Mouse (Mus musculus): ENCODE measurements around the gene Lrp5.
"Not testable (repeated sequence)": the region's sequence is repeated elsewhere in the genome, so short reads cannot be mapped to it uniquely, and the experiment has no call there.

Lrp5 gene

DNA sequence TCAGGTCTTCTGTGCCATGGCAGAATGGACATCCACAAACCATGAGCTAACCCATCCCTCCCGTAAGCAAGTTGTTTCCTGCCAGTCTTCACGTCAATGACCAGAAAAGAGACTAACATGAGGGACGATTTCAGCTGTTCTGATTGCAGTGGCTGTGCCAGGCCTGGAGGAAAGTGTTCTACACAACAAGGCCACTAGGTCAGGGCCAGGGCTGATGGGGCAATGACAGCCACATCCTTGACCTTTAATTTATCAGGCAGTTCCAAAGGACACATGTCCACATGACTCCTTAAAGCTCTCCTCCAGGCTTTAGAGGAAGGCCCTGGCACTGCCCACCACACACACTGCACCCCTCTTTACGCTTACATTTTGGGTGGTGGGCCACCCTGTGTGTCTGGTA is 9.1 kb upstream of the Lrp5 start:
- no peak for DNase-seq (ENCODE audit: low read depth, low spot score)

DNA sequence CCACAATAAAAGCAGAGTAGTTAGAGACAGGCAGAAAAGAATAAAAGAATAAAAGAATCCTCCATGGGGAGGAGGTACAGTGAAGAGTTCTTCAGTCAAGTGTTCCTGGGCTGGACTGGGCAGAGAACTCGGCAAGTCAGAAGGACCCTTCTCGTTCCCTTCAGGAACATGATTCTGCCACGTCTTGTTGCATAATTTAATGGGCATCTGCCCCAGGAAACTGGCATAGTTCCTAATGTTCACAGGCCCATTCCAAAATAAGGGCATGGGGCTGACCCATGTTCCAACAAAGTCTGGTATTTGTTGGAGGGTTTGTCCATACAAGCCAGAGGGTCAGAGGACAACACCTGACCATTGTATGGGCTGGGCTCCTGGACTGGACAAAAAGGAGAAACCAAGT is 8.6 kb upstream of the Lrp5 start:
- no peak for DNase-seq (ENCODE audit: low read depth, low spot score)

DNA sequence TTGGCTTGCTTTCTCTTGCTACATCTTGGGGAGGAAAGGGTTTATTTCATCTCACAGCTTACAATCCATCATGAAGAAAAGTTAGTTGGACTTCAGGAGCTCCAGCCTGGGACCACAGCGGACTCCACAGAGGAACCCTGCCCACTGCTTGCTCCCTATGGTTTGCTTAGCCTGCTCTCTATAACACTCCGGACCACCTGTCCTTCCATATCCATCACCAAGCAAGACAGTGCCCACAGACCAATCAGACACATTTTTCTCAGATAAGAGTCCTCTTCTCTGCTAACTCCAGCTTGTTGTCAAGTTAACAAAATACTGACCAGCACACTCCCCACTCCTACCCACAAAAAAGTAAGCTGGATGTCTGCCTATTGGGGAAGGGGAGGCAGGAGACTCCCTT is 8.1 kb upstream of the Lrp5 start:
- no peak for DNase-seq (ENCODE audit: low read depth, low spot score)

DNA sequence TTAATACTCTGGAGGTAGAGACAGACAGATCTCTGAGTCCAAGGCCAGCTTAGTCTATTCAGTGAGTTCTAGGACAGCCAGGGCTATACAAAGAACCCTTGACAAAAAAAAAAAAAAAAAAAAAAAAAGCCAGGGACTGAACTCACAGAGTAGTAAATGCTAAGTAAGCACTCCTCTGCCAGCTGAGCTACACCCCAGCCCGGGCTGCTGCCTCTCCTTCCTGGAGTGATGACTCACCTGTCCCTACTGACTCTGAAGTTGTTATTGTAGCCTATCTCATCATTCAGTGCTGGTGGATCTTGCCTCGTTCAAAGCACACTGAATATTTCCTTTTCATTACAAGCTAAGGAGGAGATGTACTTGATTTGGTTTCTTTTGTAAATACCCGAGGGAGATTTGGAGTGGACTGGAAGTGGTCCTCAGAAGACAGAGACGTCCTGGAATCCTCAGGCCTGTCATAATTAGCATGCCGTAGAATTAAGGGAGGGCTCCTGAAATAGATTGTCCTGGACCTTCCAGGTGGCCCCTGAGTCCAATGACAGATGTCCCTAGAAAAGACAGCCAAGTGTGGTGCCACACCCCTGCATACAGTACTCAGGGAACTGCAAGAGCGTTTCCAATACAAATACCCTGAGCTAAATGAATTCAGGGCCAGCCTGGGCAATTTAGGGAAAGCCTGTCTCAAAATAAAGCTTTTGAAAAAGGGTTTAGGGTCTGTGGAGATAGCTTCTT is 6.2 kb upstream of the Lrp5 start:
- DNase-seq (ENCODE audit: low read depth, low spot score), result no peak

DNA sequence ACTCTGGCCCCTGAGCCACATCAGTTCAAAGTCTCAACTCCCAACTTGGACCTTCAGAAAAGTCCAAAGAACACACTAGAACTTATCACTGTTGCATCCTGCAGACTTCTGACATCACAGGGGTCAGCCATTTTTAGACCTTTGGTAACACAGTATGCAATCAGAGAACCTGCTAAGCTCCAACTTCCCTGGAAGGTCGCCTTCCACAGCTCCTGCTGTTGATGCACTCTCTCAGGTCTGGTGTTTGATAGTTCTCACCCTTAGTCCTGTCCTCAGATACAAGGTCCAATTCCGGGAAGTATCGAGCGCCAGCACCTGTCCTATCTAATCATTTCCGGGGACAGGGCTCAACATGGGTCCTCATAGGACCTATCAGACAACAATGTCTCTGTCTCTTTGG is 5.0 kb upstream of the Lrp5 start:
- DNase-seq (ENCODE audit: low read depth, low spot score), result no peak

DNA sequence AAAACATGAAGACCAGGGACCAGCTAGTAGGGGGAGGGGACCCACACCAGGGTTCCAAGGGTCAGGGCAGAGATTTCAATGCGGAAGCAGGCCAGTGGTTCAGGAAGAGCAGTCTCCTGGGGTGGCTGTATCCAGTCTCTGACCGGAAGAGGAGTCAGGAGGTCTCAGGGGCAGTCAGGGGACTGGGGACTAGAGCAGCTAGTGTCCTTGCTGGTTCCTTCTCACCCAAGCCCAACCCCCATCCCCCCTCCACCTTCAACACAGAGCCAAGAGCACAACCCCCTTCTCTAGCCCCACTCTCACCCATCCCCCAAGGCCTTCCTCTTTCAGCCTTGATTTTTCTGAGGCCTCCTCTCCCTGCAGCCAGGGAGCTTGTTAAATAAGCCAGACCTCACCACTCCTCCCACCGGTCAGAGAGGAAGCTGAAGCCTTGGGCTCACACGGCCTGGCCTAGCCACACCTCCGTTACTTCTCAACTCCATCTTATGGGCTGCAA is 1.4 kb upstream of the Lrp5 start:
- no peak for DNase-seq (ENCODE audit: low read depth, low spot score)

DNA sequence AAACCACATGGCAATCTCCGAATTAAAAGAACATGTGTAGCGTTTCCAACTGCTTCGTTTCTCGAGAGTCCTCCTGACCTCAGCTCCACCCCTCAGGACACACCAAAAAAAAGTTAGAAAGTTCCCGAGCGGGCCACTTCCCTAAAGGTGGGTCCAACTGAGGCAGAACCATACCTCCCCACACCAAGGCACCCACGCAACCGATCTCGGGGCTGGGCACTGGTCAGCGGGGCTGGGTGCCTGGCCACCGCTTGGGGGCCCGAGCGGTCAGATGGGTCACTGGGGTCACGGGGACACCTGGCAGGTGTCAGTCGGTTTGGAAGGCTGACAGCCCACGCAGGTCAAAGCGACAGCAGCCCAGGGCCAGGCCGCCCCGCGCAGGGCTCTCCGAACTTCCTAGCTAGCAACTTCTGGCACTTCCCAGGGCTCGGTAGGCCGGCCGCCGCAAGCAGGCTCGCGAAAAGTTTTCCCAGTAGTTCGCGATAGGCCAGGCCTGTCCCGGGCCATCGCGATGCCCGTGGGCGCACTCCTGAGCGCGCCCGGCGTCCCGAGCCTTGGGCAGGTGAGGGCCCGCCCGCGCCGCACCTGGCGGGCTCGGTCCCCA is 651 bp downstream of the Lrp5 start:
- no peak for DNase-seq (ENCODE audit: low read depth, low spot score)

DNA sequence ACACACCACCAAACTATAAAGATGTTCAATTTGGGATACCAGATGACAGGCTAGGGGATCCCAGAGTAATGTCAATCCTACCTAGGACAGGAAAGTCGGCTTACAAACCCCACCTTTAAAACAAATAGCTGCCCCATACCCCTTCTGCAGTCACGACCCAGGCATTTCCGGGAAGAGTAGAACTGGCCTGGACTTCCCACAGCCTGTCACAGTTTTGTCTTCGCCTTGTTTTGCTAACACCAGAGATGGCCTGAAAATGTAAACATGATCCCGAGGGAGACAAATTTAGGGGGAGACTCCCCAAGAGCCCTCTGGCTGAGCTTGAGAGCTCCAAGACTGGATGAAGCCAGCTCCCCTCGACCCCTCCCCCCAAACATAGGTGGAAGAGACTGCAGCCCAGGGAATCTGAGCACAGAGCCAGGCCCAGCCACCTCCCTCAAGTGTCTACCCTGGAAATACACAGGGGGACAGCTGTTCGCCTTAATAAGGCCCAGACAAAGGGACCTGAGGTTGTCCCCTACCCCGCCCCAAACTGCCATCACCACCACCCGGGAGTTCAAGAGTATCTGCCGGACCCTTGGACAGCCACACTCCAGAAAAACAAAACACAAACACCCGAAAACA is 1.3 kb downstream of the Lrp5 start:
- DNase-seq (ENCODE audit: low read depth, low spot score), result no peak

DNA sequence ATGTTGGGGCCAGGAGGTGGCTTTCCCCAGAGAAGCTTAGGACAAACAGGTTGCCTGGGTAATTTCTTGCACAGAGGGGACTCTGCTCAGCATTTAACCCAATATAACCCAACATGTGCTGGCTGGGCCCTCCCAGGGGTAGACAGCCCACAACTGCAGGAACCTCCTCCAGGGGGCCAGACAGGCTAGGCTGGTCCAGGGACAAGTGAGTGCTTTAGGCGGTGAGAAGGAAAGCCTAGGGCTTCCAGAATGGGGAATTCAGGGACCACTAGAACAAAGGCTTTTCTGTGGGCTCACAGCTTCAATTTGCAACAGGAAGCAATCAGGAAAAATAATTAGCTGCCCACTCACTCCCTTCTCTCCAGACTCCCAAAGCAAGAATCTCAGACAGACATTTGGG is 1.9 kb downstream of the Lrp5 start:
- no peak for DNase-seq (ENCODE audit: low read depth, low spot score)

DNA sequence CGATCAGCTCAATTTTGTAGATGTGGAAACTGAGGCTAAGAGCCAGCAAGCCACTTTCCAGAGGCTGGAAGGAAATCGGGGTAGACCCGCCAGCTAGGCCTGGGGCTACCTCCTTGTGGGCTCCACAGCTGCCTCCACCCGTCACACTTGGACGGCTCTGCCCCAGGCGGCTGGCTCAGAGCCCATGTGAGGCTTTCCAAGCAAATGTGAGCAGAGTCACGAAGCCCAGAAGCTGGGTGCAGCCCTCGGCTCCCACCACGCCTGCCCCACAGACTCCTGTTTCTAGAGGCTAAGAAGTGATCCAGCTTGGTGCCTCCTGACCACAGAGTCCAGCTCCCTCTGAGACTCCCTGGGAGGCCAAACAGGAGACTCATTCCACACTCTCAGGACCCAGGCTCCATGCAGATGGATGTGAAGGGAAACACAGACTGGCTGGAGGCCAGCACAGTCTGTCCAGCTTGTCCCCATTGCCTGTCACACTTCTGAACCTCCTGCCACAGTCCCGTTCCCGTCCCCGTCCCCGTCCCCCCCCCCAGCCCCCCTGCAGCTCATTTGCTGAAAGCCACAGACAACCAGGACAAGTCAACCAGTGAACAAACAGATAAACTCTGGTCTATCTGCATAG is 4.9 kb downstream of the Lrp5 start:
- DNase-seq (ENCODE audit: low read depth, low spot score), result peak; percentile 53

DNA sequence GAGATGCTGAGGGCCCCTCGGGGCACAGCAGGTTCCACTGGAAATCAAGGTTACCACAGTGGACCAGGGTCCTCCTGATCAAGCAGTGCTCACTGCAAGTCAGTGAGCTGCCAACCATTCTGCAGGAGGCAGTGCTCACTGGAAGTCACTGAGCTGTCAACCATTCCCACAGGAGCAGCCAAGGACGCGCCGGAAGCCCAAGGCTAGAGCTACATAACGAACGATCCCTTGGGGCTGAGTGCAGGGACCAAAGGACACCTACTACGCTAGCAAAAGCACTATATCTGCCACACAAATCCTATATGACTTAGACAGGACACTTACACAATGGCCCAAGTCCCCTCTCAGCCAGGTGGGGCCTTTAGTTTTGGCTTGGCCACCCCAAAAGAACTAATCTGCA is 5.6 kb downstream of the Lrp5 start:
- DNase-seq (ENCODE audit: low read depth, low spot score), result no peak

DNA sequence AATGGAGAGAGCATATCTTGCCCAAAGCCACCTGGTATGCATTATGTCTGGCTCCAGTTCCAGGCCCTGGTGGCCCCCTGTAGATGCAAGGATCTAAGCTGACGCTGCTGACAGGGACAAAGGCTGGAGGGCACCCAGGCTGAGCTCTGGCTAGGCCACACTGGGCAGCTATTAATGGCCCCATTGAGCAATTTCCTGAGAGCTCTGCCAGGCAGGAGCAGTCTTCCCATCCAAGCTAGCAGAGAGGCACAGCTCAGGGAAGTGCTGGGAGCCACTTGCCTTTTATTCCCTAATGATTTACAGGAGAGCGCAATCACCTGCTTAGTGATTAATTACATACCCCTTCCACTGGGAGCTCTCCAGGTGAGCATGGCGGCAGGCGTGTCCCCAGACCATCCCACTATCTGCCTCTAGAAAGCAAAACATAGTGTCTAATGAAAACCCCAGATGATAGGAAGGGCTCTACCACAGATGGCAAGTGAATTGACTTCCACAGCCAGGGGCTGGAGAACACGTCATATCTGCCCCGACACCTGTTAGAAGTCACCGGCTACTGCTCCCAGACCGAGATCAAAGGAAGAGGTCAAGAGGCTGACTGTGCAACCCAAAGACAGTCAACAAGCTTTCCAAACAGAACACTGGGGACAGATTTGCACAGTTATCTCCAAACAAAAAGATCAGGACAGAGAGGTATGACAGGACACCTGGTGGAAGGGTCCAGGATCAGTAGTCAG is 12.1 kb downstream of the Lrp5 start:
- DNase-seq (ENCODE audit: low read depth, low spot score), result no peak

DNA sequence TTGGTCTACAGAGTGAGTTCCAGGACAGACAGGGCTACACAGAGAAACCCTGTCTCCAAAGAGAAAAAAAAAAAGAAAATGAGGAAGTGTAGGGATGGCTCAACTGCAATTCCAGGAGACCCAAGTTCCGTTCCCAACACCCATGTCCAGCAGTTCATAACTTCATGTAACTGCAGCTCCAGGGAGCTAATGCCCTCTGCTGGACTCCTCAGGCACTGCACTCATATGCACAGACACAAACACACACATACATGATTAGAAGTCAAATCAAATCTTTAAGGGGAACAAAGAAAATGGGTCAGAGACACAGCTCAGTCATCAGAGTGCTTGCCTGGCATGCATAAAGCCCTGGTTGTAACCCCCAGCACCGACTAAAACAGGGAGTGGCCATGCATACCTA is 13.2 kb downstream of the Lrp5 start:
- DNase-seq (ENCODE audit: low read depth, low spot score), result no peak

DNA sequence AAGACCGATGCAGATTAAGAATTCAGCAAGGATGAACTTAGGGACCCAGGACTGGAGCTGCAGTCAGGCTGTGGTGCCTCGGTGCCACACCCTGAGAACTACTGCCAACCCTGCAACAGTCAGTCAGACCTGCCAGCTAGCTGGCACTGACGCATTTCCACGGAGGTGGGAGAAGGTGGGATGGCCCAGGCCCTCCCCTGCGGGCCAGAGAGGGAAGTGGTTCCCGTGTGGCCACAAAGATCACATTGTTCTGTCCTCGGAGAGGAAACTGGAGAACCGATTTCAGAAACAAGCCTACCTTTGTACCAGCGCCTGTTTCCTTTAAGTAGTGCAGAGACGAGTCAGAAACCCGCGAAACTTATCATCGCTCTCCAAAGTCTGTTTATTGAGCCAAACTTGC is 17.3 kb downstream of the Lrp5 start:
- DNase-seq (ENCODE audit: low read depth, low spot score), result no peak

DNA sequence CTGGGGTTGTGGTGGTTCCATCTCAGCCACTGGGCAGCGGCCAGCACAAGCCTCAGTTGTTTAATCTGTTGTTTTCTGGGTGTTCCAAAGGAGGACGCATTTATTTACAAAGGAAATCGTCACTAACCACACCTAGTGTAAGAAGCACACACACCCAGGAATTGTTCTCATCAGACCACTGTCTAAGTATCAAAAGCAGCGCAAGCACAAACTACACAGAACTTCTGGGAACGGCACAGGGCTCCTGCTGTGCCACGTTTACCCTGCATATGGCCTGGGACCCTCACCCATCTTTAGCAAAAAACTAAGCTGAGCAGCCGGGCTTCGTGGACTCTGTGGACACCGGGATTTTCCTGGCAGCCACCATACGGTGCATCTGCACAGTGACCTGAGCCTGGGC is 17.8 kb downstream of the Lrp5 start:
- DNase-seq (ENCODE audit: low read depth, low spot score), result no peak

DNA sequence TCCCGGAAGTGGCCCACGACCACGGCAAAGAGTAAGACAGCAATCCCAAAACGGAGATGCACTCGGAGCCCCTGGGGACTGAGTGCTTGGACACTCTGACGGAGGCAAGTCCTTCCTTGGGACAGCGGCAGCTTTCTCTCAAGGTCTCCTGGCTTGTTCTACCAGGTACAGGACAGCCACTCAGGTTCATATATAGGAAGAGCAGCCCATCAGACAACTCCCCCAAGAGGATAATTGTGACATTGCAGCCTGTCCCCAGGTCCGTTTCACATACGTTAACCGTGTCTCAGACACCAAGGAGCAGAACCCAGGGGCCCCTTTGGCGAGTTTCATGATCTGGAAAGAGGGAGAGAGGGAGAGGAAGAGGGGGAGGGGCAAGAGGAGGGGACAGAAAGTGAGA is 18.4 kb downstream of the Lrp5 start:
- peak; percentile 11 for DNase-seq (ENCODE audit: low read depth, low spot score)

DNA sequence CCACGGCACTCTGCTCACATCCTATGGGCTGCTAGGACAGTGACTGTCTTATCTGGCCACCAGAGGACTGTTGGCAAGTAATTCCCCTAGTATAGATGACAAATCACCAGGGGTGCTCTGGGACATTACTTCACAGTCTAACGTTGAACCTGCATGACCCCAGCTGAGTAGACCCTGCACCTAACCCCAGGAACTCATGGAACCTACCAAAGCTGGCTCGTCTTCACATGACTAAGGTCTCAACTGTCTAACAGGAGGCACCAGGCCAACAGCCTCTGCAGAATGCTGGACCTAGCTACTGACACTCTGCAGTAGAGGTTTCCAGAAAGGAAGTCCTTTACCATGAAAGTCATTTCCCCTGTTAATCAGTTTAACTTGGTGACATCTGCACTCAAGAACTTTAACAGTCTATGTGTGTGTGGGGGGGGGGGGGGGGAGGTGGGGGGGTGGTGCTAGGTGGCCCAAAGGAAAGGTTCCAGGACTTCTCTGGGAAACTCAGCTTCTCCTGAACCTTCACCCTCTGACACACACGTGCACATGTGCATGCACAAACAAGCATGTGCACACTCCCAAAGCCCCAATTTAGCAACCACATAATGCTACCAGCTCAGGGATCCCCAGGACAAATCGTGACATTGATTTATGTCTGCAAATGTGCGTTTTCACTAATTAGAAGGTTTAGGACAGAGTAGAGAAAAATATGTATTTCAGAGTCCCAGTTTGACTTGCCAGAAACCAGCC is 19.0 kb downstream of the Lrp5 start:
- DNase-seq (ENCODE audit: low read depth, low spot score), result no peak

DNA sequence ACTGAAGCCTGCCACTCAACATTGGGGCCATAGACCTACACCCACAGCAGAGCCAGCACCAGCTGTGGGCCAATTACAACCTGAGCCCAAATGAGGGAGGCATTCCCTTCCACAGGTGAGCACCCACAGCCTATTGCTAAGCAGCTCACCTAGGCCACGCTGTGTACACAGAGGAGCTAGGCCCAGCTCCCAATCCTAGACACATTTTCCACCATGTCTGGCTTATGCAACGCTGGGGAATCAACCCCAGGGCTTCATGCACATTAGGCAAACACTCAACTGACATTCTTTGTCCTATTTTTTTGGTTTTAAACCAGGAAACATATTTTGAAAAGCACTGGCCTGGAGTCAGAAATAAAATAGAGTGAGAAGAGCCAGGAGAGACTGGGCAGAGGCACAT is 19.7 kb downstream of the Lrp5 start:
- no peak for DNase-seq (ENCODE audit: low read depth, low spot score)

DNA sequence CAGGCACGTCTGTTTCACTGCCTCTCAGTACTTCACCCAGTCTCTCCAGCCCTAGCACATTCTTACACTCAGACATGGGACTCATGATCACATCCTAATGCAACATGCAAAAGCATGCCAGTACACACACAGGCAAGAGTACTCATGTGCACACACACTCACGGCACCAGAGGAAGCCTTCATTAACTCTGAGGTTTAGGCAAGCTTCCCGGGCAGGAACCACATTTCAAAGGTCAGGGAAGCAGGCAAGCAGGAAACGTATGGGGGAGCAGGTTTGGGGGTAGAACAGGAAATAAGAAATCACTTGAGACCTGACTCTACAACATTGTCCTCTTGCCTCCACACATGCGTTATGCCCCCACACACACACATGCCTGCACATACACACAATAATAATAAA is 20.9 kb downstream of the Lrp5 start:
- no peak for DNase-seq (ENCODE audit: low read depth, low spot score)

DNA sequence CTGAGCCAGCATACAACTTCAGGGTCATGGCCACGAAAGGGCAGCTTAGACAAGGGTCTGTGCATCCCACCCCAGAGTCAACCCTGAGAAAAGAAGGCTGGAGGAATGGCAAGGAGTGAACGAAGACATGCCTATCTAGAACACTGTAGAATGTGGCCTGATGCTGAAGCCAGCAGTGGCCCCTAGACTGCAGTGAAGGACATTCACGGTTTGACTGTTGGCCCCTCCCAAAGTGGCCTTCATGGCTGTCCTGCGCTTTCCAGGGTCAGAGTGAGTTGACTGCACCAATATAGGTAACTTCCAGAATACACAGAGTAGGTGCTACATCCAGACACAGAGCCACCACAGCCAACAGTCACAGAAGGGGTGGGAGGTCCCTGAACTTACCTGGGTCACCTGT is 28.4 kb downstream of the Lrp5 start:
- DNase-seq (ENCODE audit: low read depth, low spot score), result no peak

DNA sequence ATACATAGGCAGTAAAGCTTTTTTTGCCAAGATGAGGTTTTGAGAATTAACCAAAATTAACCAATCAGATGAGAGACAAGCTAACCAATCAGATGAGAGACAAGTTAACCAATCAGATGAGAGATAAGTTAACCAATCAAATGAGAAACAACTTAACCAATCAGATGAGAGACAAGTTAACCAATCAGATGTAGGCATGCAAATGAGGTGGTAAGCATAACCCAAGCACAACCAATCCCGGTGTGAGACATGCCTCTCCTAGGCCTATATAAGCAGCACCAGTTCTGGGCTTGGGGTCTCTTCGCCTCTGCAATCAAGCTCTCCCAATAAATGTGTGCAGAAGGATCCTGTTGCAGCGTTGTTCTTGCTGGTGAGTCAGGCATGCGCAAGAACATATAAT is 29.3 kb downstream of the Lrp5 start:
- DNase-seq (ENCODE audit: low read depth, low spot score), result not testable (repeated sequence)
